8 mouse cellular contexts compared by ENCODE assay signal in the genomic region with DNA sequence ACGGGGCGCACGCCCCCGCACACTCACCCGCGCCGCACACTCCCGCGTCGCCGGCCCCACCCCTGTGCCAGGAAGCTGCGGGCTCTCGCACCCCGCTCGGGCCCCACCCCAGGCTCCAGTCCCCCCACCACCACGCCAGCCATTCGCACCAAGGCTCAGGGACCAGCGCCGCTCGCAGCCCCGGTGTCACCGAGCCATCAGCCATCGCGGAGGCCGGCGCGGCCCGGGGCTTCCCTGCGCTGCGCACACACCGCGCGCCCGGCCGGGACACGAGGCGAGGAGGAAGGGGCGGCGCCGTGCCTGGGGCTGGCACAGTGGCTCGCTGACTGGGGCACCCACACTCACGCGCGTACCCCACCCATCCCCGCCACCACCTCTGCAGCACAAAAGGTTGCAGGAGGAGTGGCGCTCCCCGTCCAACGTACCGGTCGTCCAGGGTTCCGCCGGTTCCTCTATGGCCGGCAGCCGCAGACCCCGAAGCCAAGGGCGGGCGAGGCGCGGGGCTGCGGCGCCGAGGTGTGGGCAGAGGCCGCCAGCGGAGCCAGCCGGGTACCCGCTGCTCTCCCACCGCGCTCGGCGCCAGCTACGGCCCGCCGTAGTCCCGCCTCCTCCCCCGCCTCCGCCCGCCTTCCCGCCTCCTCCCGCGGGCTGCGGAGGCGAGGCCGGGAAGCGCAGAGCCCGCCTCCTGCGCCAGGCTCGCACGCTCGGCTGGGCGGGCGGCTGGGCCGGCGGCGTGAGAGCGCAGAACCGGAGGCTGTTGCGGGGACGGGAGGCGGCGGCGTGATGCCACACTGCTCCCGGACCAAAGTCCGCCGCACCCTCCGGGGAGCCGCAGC. TPM values are rescaled to one million over a fixed set of nuclear protein-coding genes. Genes with fewer than 3 reads are reported as not detected.
DNase-seq lines count a peak whose midpoint lies in the region; ATAC-seq and TF ChIP-seq lines count a peak whose summit lies in the region.

A gene (minus strand): TSS at position 669 of the 836 bp plus-strand sequence.

- no peaks in the 10 kb centered on the region for H3K36me3 ChIP-seq in embryonic facial prominence, embryonic 12.5 days
- H3K36me3 ChIP-seq in kidney, adult 2 months (ENCODE audit: control insufficient read depth, insufficient read depth, low read length): no peaks in the 10 kb centered on the region
- no peaks in the 10 kb centered on the region for H3K36me3 ChIP-seq in limb, embryonic 14.5 days (ENCODE audit: control insufficient read depth, insufficient read depth, low read length)
- no peaks in the 10 kb centered on the region for H3K36me3 ChIP-seq in midbrain, embryonic 16.5 days (ENCODE audit: control insufficient read depth, insufficient read depth, low read length)

- peak; percentile 93 for ATAC-seq in embryonic facial prominence, embryonic 12.5 days (ENCODE audit: insufficient number of reproducible peaks, insufficient read depth, low FRiP score, low TSS enrichment)
- ATAC-seq in limb, embryonic 14.5 days (ENCODE audit: low FRiP score, low read depth): peak; percentile 92
- peak; percentile 95 for ATAC-seq in midbrain, embryonic 16.5 days

- H3K4me2 ChIP-seq in embryonic facial prominence, embryonic 12.5 days (replicated peaks): peak within 1 kb of the TSS; percentile 92
- H3K4me2 ChIP-seq in limb, embryonic 14.5 days (replicated peaks; ENCODE audit: low read depth, low read length, severe bottlenecking): peak within 1 kb of the TSS; percentile 91
- H3K4me2 ChIP-seq in midbrain, embryonic 16.5 days (ENCODE audit: low read length): peak within 1 kb of the TSS; percentile 81

- peak; percentile 14 for TF ChIP-seq POLR2A in kidney, adult 2 months (IDR thresholded peaks at IDR 0.05; ENCODE audit: low read depth, low read length)
- TF ChIP-seq POLR2A in limb, embryonic 14.5 days (IDR thresholded peaks at IDR 0.05; ENCODE audit: borderline replicate concordance, extremely low read depth, insufficient read depth, insufficient read length): 0 out of 2 replicates have a peak, but pooled peaks have one; percentile 23

- H3K4me1 ChIP-seq in embryonic facial prominence, embryonic 12.5 days: 0 out of 2 replicates have a peak, but pooled peaks cover 11% of the 10 kb centered on the region
- peaks cover 15% of the 10 kb centered on the region; the same call in 1 of the 2 replicates for H3K4me1 ChIP-seq in kidney, adult 2 months (ENCODE audit: control insufficient read depth, insufficient read depth, low read length)
- H3K4me1 ChIP-seq in limb, embryonic 14.5 days (ENCODE audit: control insufficient read depth, insufficient read depth, low read length): peaks cover 4% of the 10 kb centered on the region; the same call in 1 of the 2 replicates
- peaks cover 35% of the 10 kb centered on the region for H3K4me1 ChIP-seq in midbrain, embryonic 16.5 days (ENCODE audit: control insufficient read depth, insufficient read depth, low read length)

- no peak for TF ChIP-seq CTCF in kidney, adult 2 months (conservative IDR thresholded peaks at IDR 0.05; ENCODE audit: insufficient read depth, insufficient read length, low read depth, low read length)

- H3K27me3 ChIP-seq in embryonic facial prominence, embryonic 12.5 days: no peaks in the 10 kb centered on the region
- H3K27me3 ChIP-seq in kidney, adult 2 months (replicated peaks; ENCODE audit: control insufficient read depth, insufficient read depth, low read length): no peaks in the 10 kb centered on the region
- no peaks in the 10 kb centered on the region for H3K27me3 ChIP-seq in limb, embryonic 14.5 days (ENCODE audit: control insufficient read depth, insufficient read depth, low read length)
- no peaks in the 10 kb centered on the region for H3K27me3 ChIP-seq in midbrain, embryonic 16.5 days (ENCODE audit: control insufficient read depth, insufficient read depth, low read depth, low read length)

- peak within 1 kb of the TSS; percentile 85 for H3K27ac ChIP-seq in embryonic facial prominence, embryonic 12.5 days
- H3K27ac ChIP-seq in kidney, adult 2 months (ENCODE audit: insufficient read depth, low read depth, low read length): peak within 1 kb of the TSS; percentile 87
- peak within 1 kb of the TSS; percentile 83 for H3K27ac ChIP-seq in limb, embryonic 14.5 days (replicated peaks; ENCODE audit: low read depth, low read length)
- peak within 1 kb of the TSS; percentile 99 for H3K27ac ChIP-seq in midbrain, embryonic 16.5 days (ENCODE audit: low read length)

- peak within 1 kb of the TSS; percentile 74 for H3K9ac ChIP-seq in embryonic facial prominence, embryonic 12.5 days
- peak within 1 kb of the TSS; percentile 75 for H3K9ac ChIP-seq in limb, embryonic 14.5 days (ENCODE audit: low read depth, low read length, severe bottlenecking)
- peak within 1 kb of the TSS; percentile 99 for H3K9ac ChIP-seq in midbrain, embryonic 16.5 days (ENCODE audit: low read depth, low read length)

- peak within 1 kb of the TSS; percentile 87 for H3K4me3 ChIP-seq in embryonic facial prominence, embryonic 12.5 days
- H3K4me3 ChIP-seq in kidney, adult 2 months (ENCODE audit: insufficient read depth, low read depth, low read length): peak within 1 kb of the TSS; percentile 78
- peak within 1 kb of the TSS; percentile 84 for H3K4me3 ChIP-seq in limb, embryonic 14.5 days (replicated peaks; ENCODE audit: low read length)
- H3K4me3 ChIP-seq in midbrain, embryonic 16.5 days (ENCODE audit: low read depth, low read length): peak within 1 kb of the TSS; percentile 93

- peak; percentile 65 for DNase-seq in 416B (ENCODE audit: low read depth)
- DNase-seq in adrenal gland, postnatal 36 days: peak; percentile 87 to 92
- peak; percentile 77 to 88 for DNase-seq in heart, adult 18-20 months
- peak; percentile 90 for DNase-seq in kidney, adult 2 months
- peak; percentile 66 for DNase-seq in limb, embryonic 14.5 days (ENCODE audit: low spot score)
- peak; percentile 80 for DNase-seq in spleen, postnatal 10 days (ENCODE audit: low spot score in 2 of 2)

- H3K9me3 ChIP-seq in embryonic facial prominence, embryonic 12.5 days: no peaks in the 10 kb centered on the region
- H3K9me3 ChIP-seq in limb, embryonic 14.5 days (ENCODE audit: control insufficient read depth, low read length): no peaks in the 10 kb centered on the region
- H3K9me3 ChIP-seq in midbrain, embryonic 16.5 days (replicated peaks; ENCODE audit: control insufficient read depth, low read length, poor library complexity, severe bottlenecking): no peaks in the 10 kb centered on the region

- under 1% methylated on average over 87 of the region's 106 CpGs for WGBS in embryonic facial prominence, embryonic 12.5 days
- WGBS in kidney, adult 2 months: under 1% methylated on average over 95 of the region's 106 CpGs
- under 1% methylated on average over 40 of the region's 106 CpGs for WGBS in limb, embryonic 14.5 days
- WGBS in midbrain, embryonic 16.5 days: under 1% methylated on average over 74 of the region's 106 CpGs

RNA-seq across cellular contexts. Expression of the gene that starts here (rescaled TPM):
- 10 to 100 TPM; 14.6 to 18.0 TPM for total RNA-seq in adrenal gland, postnatal 36 days (2021)
- 17.0 and 17.3 TPM in 2 replicates for polyA plus RNA-seq in embryonic facial prominence, embryonic 12.5 days (2016; fragmentation: Nextera tagmentation; extraction: Ambion mirVana)
- total RNA-seq in heart, adult 18-20 months (2021): 1 to 10 TPM; 3.1 to 4.9 TPM
- 21.2 and 22.8 TPM in 2 replicates for polyA plus RNA-seq in kidney, adult 2 months (2012; rRNA removed)
- polyA plus RNA-seq in limb, embryonic 14.5 days (2012; rRNA removed): 12.8 and 14.1 TPM in 2 replicates
- polyA plus RNA-seq in limb, embryonic 14.5 days (2014; fragmentation: Nextera tagmentation; extraction: Ambion mirVana): 14.7 and 15.0 TPM in 2 replicates
- 64.9 and 75.9 TPM in 2 replicates for polyA plus RNA-seq in midbrain, embryonic 16.5 days (2015; fragmentation: Nextera tagmentation; extraction: Ambion mirVana)

Comparison
In these comparisons a context has a peak if more than half of its experiments do, and no peak if none do; other contexts are left out.
1. Peak in every context shown above with its lines: DNase-seq, ATAC-seq, H3K4me3 ChIP-seq and H3K27ac ChIP-seq.